Mouse (Mus musculus) common myeloid progenitor, adult 5-6 weeks (primary cell): ENCODE results near the gene Ccdc182. TPM values are rescaled to one million over a fixed set of nuclear protein-coding genes. Genes with fewer than 3 reads are reported as not detected.

ENCODE experiments used
- ATAC-seq: replicated peaks from 2 replicates; pipeline ENCODE4 v1.8.0; 2016; ENCODE audit warnings: low read depth, mild to moderate bottlenecking, moderate TSS enrichment, inconsistent platforms; ENCODE audit not compliant: poor library complexity, severe bottlenecking
- total RNA-seq: library from RNA; stranded (forward); fragments of 200-1000, 187-1606 nt; gene quantifications from 2 replicates; pipeline ENCODE4 v1.2.3, GENCODE M21; 2017

Gene Ccdc182
- total RNA-seq, 1 experiment from 2014 or later = not detected

- no peak for ATAC-seq
Measured at GRCm38 (mm10) chr11:88279006-88279405, 14.9 kb upstream of the Ccdc182 start.

GRCm38 (mm10) chr11:88280426-88280836, 13.4 kb upstream of the Ccdc182 start:
- no peak for ATAC-seq

GRCm38 (mm10) chr11:88281428-88282119, 12.3 kb upstream of the Ccdc182 start:
- no peak for ATAC-seq

GRCm38 (mm10) chr11:88282516-88282915, 11.3 kb upstream of the Ccdc182 start:
- ATAC-seq = no peak

- no peak for ATAC-seq
Measured at GRCm38 (mm10) chr11:88286019-88286418, 7.8 kb upstream of the Ccdc182 start.

- no peak for ATAC-seq
Measured at GRCm38 (mm10) chr11:88288400-88288799, 5.5 kb upstream of the Ccdc182 start.

- ATAC-seq = no peak
Measured at GRCm38 (mm10) chr11:88288805-88289340, 5.0 kb upstream of the Ccdc182 start.

GRCm38 (mm10) chr11:88291245-88291644, 2.6 kb upstream of the Ccdc182 start:
- ATAC-seq = no peak

GRCm38 (mm10) chr11:88291688-88292087, 2.2 kb upstream of the Ccdc182 start:
- ATAC-seq = no peak

- ATAC-seq = no peak
Measured at GRCm38 (mm10) chr11:88294394-88294710, 494 bp downstream of the Ccdc182 start.

GRCm38 (mm10) chr11:88295298-88295697, 1.4 kb downstream of the Ccdc182 start:
- no peak for ATAC-seq

- peak; percentile 66 for ATAC-seq
Measured at GRCm38 (mm10) chr11:88297526-88297925, 3.7 kb downstream of the Ccdc182 start.

GRCm38 (mm10) chr11:88299345-88299744, 5.5 kb downstream of the Ccdc182 start:
- ATAC-seq = no peak

GRCm38 (mm10) chr11:88301619-88302018, 7.8 kb downstream of the Ccdc182 start:
- ATAC-seq = no peak

GRCm38 (mm10) chr11:88305759-88306158, 11.9 kb downstream of the Ccdc182 start:
- peak; percentile 53 for ATAC-seq

- 0 out of 2 replicates have a peak, but pooled peaks have one; percentile 38 for ATAC-seq
Measured at GRCm38 (mm10) chr11:88307616-88308543, 14.0 kb downstream of the Ccdc182 start.

GRCm38 (mm10) chr11:88309059-88309700, 15.3 kb downstream of the Ccdc182 start:
- ATAC-seq = no peak

GRCm38 (mm10) chr11:88310773-88311172, 16.9 kb downstream of the Ccdc182 start:
- no peak for ATAC-seq

- ATAC-seq = no peak
Measured at GRCm38 (mm10) chr11:88311606-88312005, 17.7 kb downstream of the Ccdc182 start.

GRCm38 (mm10) chr11:88313512-88313911, 19.7 kb downstream of the Ccdc182 start:
- peak; percentile 77 for ATAC-seq
